1 mouse cellular context compared by ENCODE assay signal in the genomic region with DNA sequence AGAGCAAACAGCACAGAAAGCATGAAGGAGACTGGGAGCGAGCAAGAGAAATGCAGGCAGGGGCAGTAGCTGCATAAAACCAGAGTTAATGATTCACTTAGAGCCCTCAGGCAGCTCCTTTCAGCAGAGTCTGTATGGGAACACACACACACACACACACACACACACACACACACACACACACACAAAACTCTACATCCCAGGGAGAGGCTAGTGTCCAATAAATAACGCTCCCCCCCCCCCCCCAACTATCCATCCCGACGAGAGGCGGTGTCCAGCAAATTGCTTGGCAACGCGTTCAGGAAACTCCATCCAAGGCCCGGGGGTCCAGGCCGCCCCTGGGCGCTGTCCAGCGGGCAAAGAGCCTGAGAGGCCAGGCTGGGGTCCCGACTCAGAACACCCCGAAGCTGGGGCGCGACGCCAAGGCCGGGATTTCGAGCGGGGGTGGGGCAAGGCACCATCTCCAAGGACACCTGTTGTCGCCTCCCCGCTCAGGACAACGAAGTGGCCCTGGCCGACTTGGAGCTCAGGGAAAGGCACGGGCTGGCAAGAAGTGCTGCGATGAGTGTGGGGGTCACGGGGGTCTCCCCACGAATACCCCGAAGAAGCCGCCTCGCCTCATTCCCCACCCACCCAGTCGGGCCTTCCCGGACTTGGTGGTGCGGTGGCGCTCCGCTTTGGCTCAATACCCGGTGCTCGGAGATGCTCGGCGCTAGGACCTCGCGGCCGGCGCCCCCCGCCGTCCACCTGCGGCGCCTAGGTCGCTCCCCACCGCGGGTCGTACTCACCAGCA.
TF ChIP-seq lines count a peak whose summit lies in the region.

No protein-coding gene starts in this region.

TF ChIP-seq in CH12.LX, 34 proteins besides CTCF, POLR2A, EP300 and RAD21:
- TF ChIP-seq NELFE (IDR thresholded peaks at IDR 0.05; ENCODE audit: low read depth, low read length) (no peak), SMC3 (IDR thresholded peaks at IDR 0.05; ENCODE audit: low read depth, low read length) (no peak), TCF12 (IDR thresholded peaks at IDR 0.05; ENCODE audit: low read depth, low read length) (no peak), E2F4 (IDR thresholded peaks at IDR 0.05; ENCODE audit: insufficient replicate concordance, low read depth, low read length) (no peak), ZKSCAN1 (IDR thresholded peaks at IDR 0.05; ENCODE audit: borderline replicate concordance, low read depth, low read length) (no peak), MEF2A (IDR thresholded peaks at IDR 0.05; ENCODE audit: borderline replicate concordance, low read depth, low read length) (no peak), GABPA (IDR thresholded peaks at IDR 0.05; ENCODE audit: insufficient replicate concordance, low read depth, low read length) (no peak), POLR2AphosphoS2 (IDR thresholded peaks at IDR 0.05; ENCODE audit: low read depth, low read length) (no peak), PAX5 (IDR thresholded peaks at IDR 0.05; ENCODE audit: low read length) (no peak)
